Mouse (Mus musculus) lung, adult 2 months (tissue): ENCODE results near the gene Ppdpf.

Experiments used
- CTCF ChIP-seq: fragments of 200-500 bp; IDR thresholded peaks from 2 replicates; pipeline ENCODE4 v1.5.1; 2011; ENCODE audit warnings: mild to moderate bottlenecking, low read length, control low read depth; ENCODE audit not compliant: insufficient read depth
- POLR2A ChIP-seq: fragments of 200-500 bp; IDR thresholded peaks from 2 replicates; pipeline ENCODE4 v1.6.1; 2011; ENCODE audit warnings: low read depth, mild to moderate bottlenecking, control low read depth, low read length, borderline replicate concordance; ENCODE audit errors: extremely low read depth

- TF ChIP-seq CTCF: no peak
- TF ChIP-seq POLR2A: no peak
These were observed 34.3 kb upstream of the Ppdpf start for GRCm38 (mm10) chr2:181152701-181153100.
